Mouse (Mus musculus) cerebellum, postnatal 4 days (tissue): ENCODE data around the gene Cldn10.

Source experiments
- DNase-seq, 2 experiments: peaks; one replicate each; pipeline ENCODE4 v3.0.0; 2022; ENCODE audit warnings: low spot score in 2 of 2, mixed read lengths in 1 of 2

Cldn10 gene

GRCm38 (mm10) chr14:118864905-118865304 is 77.2 kb downstream of the Cldn10 start:
- DNase-seq = no peak

- no peak for DNase-seq
These were observed 78.5 kb downstream of the Cldn10 start for GRCm38 (mm10) chr14:118866014-118866811.

GRCm38 (mm10) chr14:118867366-118867765 is 79.7 kb downstream of the Cldn10 start:
- DNase-seq = no peak

- DNase-seq = peak in 1 of 2 experiments; percentile 27
These were observed 80.5 kb downstream of the Cldn10 start for GRCm38 (mm10) chr14:118868102-118868724.

GRCm38 (mm10) chr14:118869712-118870111 is 82.0 kb downstream of the Cldn10 start:
- no peak for DNase-seq

GRCm38 (mm10) chr14:118874126-118874525 is 86.4 kb downstream of the Cldn10 start:
- DNase-seq = no peak

GRCm38 (mm10) chr14:118874786-118875415 is 87.2 kb downstream of the Cldn10 start:
- no peak for DNase-seq

GRCm38 (mm10) chr14:118878346-118878910 is 90.7 kb downstream of the Cldn10 start:
- DNase-seq = no peak

- no peak for DNase-seq
These were observed 93.0 kb downstream of the Cldn10 start for GRCm38 (mm10) chr14:118880696-118881095.

GRCm38 (mm10) chr14:118883344-118884249 is 95.9 kb downstream of the Cldn10 start:
- no peak for DNase-seq

- no peak for DNase-seq
These were observed 96.5 kb downstream of the Cldn10 start for GRCm38 (mm10) chr14:118884250-118884556.

GRCm38 (mm10) chr14:118890101-118890500 is 102.4 kb downstream of the Cldn10 start:
- no peak for DNase-seq

- no peak for DNase-seq
These were observed 107.5 kb downstream of the Cldn10 start for GRCm38 (mm10) chr14:118895228-118895627.

- DNase-seq = no peak
These were observed 107.9 kb downstream of the Cldn10 start for GRCm38 (mm10) chr14:118895655-118896054.

GRCm38 (mm10) chr14:118899940-118900339 is 112.2 kb downstream of the Cldn10 start:
- DNase-seq = no peak

GRCm38 (mm10) chr14:118900911-118901310 is 113.2 kb downstream of the Cldn10 start:
- DNase-seq = no peak

GRCm38 (mm10) chr14:118903397-118903796 is 115.7 kb downstream of the Cldn10 start:
- DNase-seq = no peak

GRCm38 (mm10) chr14:118903867-118904562 is 116.3 kb downstream of the Cldn10 start:
- DNase-seq = no peak

GRCm38 (mm10) chr14:118907592-118907991 is 119.9 kb downstream of the Cldn10 start:
- no peak for DNase-seq

GRCm38 (mm10) chr14:118909872-118910271 is 122.2 kb downstream of the Cldn10 start:
- DNase-seq = no peak
